Mouse (Mus musculus) brain, adult 2 months (tissue): ENCODE results near the gene Tspan4.

Experiments used
- DNase-seq: peaks from one replicate; pipeline ENCODE4 v3.0.0; 2011; ENCODE audit warnings: low read depth, low spot score

The Tspan4 gene

GRCm38 (mm10) chr7:141475011-141475804 is at the start of gene Tspan4, which contains the start of gene Polr2l:
TSS of gene Tspan4 (plus strand) at chr7:141475240.
TSS of gene Polr2l (minus strand) at chr7:141475132.
- DNase-seq = peak; percentile 94

GRCm38 (mm10) chr7:141426948-141427730 is 47.9 kb upstream of the Tspan4 start:
- DNase-seq = no peak

GRCm38 (mm10) chr7:141428701-141429100 is 46.3 kb upstream of the Tspan4 start:
- DNase-seq = no peak

- peak; percentile 99 for DNase-seq
Observed at GRCm38 (mm10) chr7:141429310-141429709, 45.7 kb upstream of the Tspan4 start, which contains the start of gene Cend1. TSS of gene Cend1 (minus strand) at chr7:141429491.

GRCm38 (mm10) chr7:141429840-141430584 is 45.0 kb upstream of the Tspan4 start:
- DNase-seq = no peak

- no peak for DNase-seq
Observed at GRCm38 (mm10) chr7:141430585-141431240, 44.3 kb upstream of the Tspan4 start.

- DNase-seq = no peak
Observed at GRCm38 (mm10) chr7:141431434-141432185, 43.4 kb upstream of the Tspan4 start.

- peak; percentile 58 for DNase-seq
Observed at GRCm38 (mm10) chr7:141432186-141432611, 42.8 kb upstream of the Tspan4 start.

- peak; percentile 97 for DNase-seq
Observed at GRCm38 (mm10) chr7:141432741-141433516, 42.1 kb upstream of the Tspan4 start.

- DNase-seq = peak; percentile 60
Observed at GRCm38 (mm10) chr7:141433517-141434400, 41.3 kb upstream of the Tspan4 start.

- peak; percentile 95 for DNase-seq
Observed at GRCm38 (mm10) chr7:141434464-141434863, 40.6 kb upstream of the Tspan4 start.

GRCm38 (mm10) chr7:141435129-141435855 is 39.7 kb upstream of the Tspan4 start:
- DNase-seq = peak; percentile 90

- no peak for DNase-seq
Observed at GRCm38 (mm10) chr7:141435856-141436522, 39.1 kb upstream of the Tspan4 start.

GRCm38 (mm10) chr7:141436523-141436892 is 38.5 kb upstream of the Tspan4 start:
- DNase-seq = no peak

- DNase-seq = peak; percentile 89
Observed at GRCm38 (mm10) chr7:141437178-141438120, 37.6 kb upstream of the Tspan4 start, which contains the start of gene Slc25a22. TSS of gene Slc25a22 (minus strand) at chr7:141437892.
